Comparison of ENCODE assay signal across 13 mouse cellular contexts in the genomic region with DNA sequence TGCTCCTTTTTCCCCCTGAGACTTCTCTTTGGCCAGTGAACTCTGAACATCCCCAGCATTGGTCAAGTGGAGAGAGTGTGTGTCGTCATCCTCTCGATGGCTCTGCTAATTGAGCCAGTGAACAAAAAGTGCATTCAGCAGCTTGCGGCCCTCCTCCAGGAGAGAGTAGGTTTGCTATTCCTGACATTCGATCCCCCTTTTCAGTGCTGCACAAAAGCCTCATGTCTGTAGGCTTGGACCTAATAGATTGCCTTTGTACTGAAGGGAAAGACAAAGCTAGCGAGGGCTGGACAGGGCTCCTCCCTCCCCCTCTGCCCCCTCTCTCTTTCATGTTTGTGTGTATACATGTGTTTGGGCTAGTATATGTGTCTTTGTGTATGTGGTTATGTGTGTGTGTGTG.
A peak's percentile ranks its signal among the peaks of the same experiment; 100 is the strongest.
DNase-seq lines count a peak whose midpoint lies in the region; ATAC-seq and TF ChIP-seq lines count a peak whose summit lies in the region.
"Had no signal": no experiment of that assay in that cellular context is flagged by ENCODE, and none has a peak within 500 bp of the region (broad histone marks: within the 10 kb centered on the region; RNA-seq: fewer than 3 reads in every experiment).

No protein-coding gene starts in this region.

- H3K27ac ChIP-seq in kidney, embryonic 16.5 days (ENCODE audit: low read length), result no peak overlapping the region
- H3K27ac ChIP-seq in midbrain, embryonic 12.5 days (replicated peaks), result no peak overlapping the region
- no peak overlapping the region for H3K27ac ChIP-seq in gastrocnemius, adult 2 months
- H3K27ac ChIP-seq: heart, embryonic 15.5 days had no signal

- no peaks in the 10 kb centered on the region for H3K9me3 ChIP-seq in kidney, embryonic 16.5 days (ENCODE audit: low read length)
- no peaks in the 10 kb centered on the region for H3K9me3 ChIP-seq in midbrain, embryonic 12.5 days
- H3K9me3 ChIP-seq: heart, embryonic 15.5 days had no signal

- H3K4me1 ChIP-seq in kidney, embryonic 16.5 days (ENCODE audit: insufficient read depth, low read length), result peaks cover 38% of the 10 kb centered on the region
- H3K4me1 ChIP-seq in midbrain, embryonic 12.5 days, result peaks cover 67% of the 10 kb centered on the region

- H3K36me3 ChIP-seq in kidney, embryonic 16.5 days (ENCODE audit: insufficient read depth, low read length), result no peaks in the 10 kb centered on the region
- H3K36me3 ChIP-seq in midbrain, embryonic 12.5 days, result no peaks in the 10 kb centered on the region
- H3K36me3 ChIP-seq: heart, embryonic 15.5 days had no signal

- peak; percentile 33; the same call in 1 of the 2 replicates for ATAC-seq in kidney, embryonic 16.5 days (ENCODE audit: low FRiP score, low TSS enrichment)
- peak; percentile 66 for ATAC-seq in midbrain, embryonic 12.5 days (ENCODE audit: low FRiP score, low read depth)

- no peaks in the 10 kb centered on the region for H3K27me3 ChIP-seq in kidney, embryonic 16.5 days (ENCODE audit: insufficient read depth, low read length)
- H3K27me3 ChIP-seq in midbrain, embryonic 12.5 days, result peaks cover 23% of the 10 kb centered on the region
- H3K27me3 ChIP-seq: heart, embryonic 15.5 days had no signal

- intact Hi-C loops in gastrocnemius, adult 2 months (cut with DNase I), result no loop called here

- H3K4me3 ChIP-seq in kidney, embryonic 16.5 days (ENCODE audit: low read length), result no peak overlapping the region
- H3K4me3 ChIP-seq in midbrain, embryonic 12.5 days, result no peak overlapping the region
- no peak overlapping the region for H3K4me3 ChIP-seq in gastrocnemius, adult 2 months
- H3K4me3 ChIP-seq: heart, embryonic 15.5 days had no signal

- 16% methylated on average over 5 of the region's 5 CpGs for WGBS in kidney, embryonic 16.5 days
- 3% methylated on average over 5 of the region's 5 CpGs for WGBS in midbrain, embryonic 12.5 days

- DNase-seq in kidney, adult 9 months, result no peak
- peak; percentile 61 for DNase-seq in embryo, embryonic 9.5 days (ENCODE audit: extremely low spot score)
- DNase-seq in forelimb bud, embryonic 11.5 days (ENCODE audit: low read depth, low spot score), result peak; percentile 57
- DNase-seq in cerebellum, adult 11 months, result no peak
- no peak for DNase-seq in heart, adult 8-10 months (ENCODE audit: low spot score)
- DNase-seq in gastrocnemius, adult 2 months, result no peak
- DNase-seq: adrenal gland, postnatal 14 days; cerebellum, adult 2 months; gastrocnemius, postnatal 10 days; kidney, adult 8-10 months had no signal

- H3K9ac ChIP-seq in kidney, embryonic 16.5 days (replicated peaks; ENCODE audit: low read length), result no peak overlapping the region
- H3K9ac ChIP-seq in midbrain, embryonic 12.5 days (replicated peaks), result no peak overlapping the region
- H3K9ac ChIP-seq: heart, embryonic 15.5 days had no signal

- no peak overlapping the region for H3K4me2 ChIP-seq in kidney, embryonic 16.5 days (replicated peaks; ENCODE audit: low read depth, low read length)
- H3K4me2 ChIP-seq in midbrain, embryonic 12.5 days (replicated peaks), result peak overlapping the region; percentile 16; the same call in 1 of the 2 replicates
- H3K4me2 ChIP-seq: heart, embryonic 15.5 days had no signal

- no peak for TF ChIP-seq CTCF in gastrocnemius, adult 2 months (IDR thresholded peaks at IDR 0.05)

Comparison
In these comparisons a context has a peak if more than half of its experiments do, and no peak if none do; other contexts are left out.
1. DNase-seq: peak in embryo, embryonic 9.5 days (single experiment) and forelimb bud, embryonic 11.5 days (single experiment); none in kidney, adult 9 months (single experiment), cerebellum, adult 11 months (single experiment), heart, adult 8-10 months (single experiment) and gastrocnemius, adult 2 months (single experiment).